Mouse (Mus musculus): ENCODE results near the gene Ptpn5. TPM values are rescaled to one million over a fixed set of nuclear protein-coding genes. Genes with fewer than 3 reads are reported as not detected.

Gene Ptpn5
- polyA plus RNA-seq, 1 experiment from 2014 or later = 2.5 TPM

DNA sequence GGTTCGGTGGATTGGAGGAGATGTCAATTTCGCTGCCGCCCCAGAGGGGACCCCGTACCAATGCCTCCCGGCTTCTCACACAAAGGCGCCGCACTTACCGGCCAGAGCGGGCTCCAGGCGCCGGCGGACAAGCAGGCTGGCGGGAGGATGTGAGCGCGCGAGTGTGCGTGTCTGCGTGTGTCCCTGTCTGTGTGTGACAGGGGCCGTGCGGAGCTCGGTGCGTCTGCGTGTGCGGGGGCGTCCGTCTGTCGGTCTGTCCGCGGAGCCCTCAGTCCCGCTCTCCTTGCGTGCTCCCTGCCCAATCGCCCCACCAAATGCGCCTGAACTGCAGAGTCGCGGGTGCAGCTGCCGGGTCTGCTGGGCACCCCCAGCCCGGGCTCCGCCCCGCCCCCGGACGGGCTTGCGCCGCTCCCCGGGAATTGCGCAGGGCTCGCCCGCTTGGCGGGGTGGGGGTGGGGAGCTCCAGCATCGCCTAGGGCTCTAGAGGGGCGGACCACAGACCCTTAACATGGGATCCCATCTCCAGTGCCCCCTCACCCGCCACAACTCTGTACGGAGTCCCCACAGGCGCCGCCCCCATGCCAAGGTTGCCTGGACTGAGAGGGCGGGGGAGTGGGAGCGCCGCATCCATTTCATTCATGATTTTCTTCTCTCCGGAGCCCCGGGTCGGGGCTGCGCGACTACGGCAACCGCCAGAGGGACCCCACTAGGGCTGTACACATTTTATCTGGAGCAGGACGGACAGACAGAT, 1.1 kb downstream of the Ptpn5 start:
- WGBS = under 1% methylated on average over 64 of the region's 65 CpGs
- Histone ChIP-seq H3K4me3 (ENCODE audit: low read depth, low read length) (peak overlapping the region; percentile 62), H3K27me3 (ENCODE audit: control insufficient read depth, insufficient read depth, low read length) (peaks cover 37% of the 10 kb centered on the region), H3K4me2 (ENCODE audit: low read depth, low read length) (peak overlapping the region; percentile 99), H3K27ac (replicated peaks; ENCODE audit: low read depth, low read length) (no peak overlapping the region), H3K36me3 (replicated peaks; ENCODE audit: control insufficient read depth, insufficient read depth, low read depth, low read length) (no peaks in the 10 kb centered on the region), H3K9me3 (replicated peaks; ENCODE audit: control insufficient read depth, low read length) (no peaks in the 10 kb centered on the region), H3K4me1 (ENCODE audit: control insufficient read depth, insufficient read depth, low read length) (no peaks in the 10 kb centered on the region; the same call in 1 of the 2 replicates), H3K9ac (replicated peaks; ENCODE audit: low read length) (peak overlapping the region; percentile 62)
- ATAC-seq (replicated peaks; ENCODE audit: insufficient number of reproducible peaks, low FRiP score, low TSS enrichment, low read depth) (peak; percentile 83), DNase-seq (ENCODE audit: low spot score) (peak; percentile 67)

- no peak overlapping the region for H3K27ac ChIP-seq (replicated peaks; ENCODE audit: low read depth, low read length)
- no peaks in the 10 kb centered on the region for H3K9me3 ChIP-seq (replicated peaks; ENCODE audit: control insufficient read depth, low read length)
- H3K36me3 ChIP-seq (replicated peaks; ENCODE audit: control insufficient read depth, insufficient read depth, low read depth, low read length) = no peaks in the 10 kb centered on the region
- peak overlapping the region; percentile 62 for H3K9ac ChIP-seq (replicated peaks; ENCODE audit: low read length)
- ATAC-seq (replicated peaks; ENCODE audit: insufficient number of reproducible peaks, low FRiP score, low TSS enrichment, low read depth) (peak; percentile 7; the same call in 1 of the 2 replicates), DNase-seq (ENCODE audit: low spot score) (no peak)
- H3K4me1 ChIP-seq (ENCODE audit: control insufficient read depth, insufficient read depth, low read length) = no peaks in the 10 kb centered on the region; the same call in 1 of the 2 replicates
- peak overlapping the region; percentile 99 for H3K4me2 ChIP-seq (ENCODE audit: low read depth, low read length)
- peak overlapping the region; percentile 62 for H3K4me3 ChIP-seq (ENCODE audit: low read depth, low read length)
- WGBS = 1% methylated on average over 15 of the region's 15 CpGs
- H3K27me3 ChIP-seq (ENCODE audit: control insufficient read depth, insufficient read depth, low read length) = peaks cover 37% of the 10 kb centered on the region
Measured at GRCm38 (mm10) chr7:47131840-47132179, 1.7 kb downstream of the Ptpn5 start.

DNA sequence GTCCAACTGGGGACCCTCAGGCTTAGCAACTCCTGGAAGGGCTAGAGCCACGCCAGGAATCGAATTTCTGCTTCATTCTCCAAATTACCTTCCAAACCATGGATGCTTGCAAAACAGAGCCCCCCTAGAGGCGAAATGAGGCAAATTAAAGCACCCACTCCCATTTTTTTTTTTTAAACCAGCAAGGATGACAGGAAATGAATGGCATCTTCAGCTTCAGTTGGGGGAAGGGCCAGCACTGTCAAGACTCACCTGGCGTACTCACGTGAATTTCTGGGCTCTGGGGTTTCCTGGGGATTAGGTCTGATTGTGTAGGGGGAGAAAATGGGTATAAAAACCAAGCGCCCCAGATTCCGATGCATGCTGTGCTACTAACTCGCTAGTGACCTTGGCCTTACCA, 2.2 kb downstream of the Ptpn5 start:
- H3K9ac ChIP-seq (replicated peaks; ENCODE audit: low read length) = no peak overlapping the region
- H3K27me3 ChIP-seq (ENCODE audit: control insufficient read depth, insufficient read depth, low read length) = peaks cover 37% of the 10 kb centered on the region
- DNase-seq (ENCODE audit: low spot score) (peak; percentile 2), ATAC-seq (replicated peaks; ENCODE audit: insufficient number of reproducible peaks, low FRiP score, low TSS enrichment, low read depth) (no peak)
- H3K4me3 ChIP-seq (ENCODE audit: low read depth, low read length) = no peak overlapping the region
- no peak overlapping the region for H3K4me2 ChIP-seq (ENCODE audit: low read depth, low read length)
- no peaks in the 10 kb centered on the region; the same call in 1 of the 2 replicates for H3K4me1 ChIP-seq (ENCODE audit: control insufficient read depth, insufficient read depth, low read length)
- H3K9me3 ChIP-seq (replicated peaks; ENCODE audit: control insufficient read depth, low read length) = no peaks in the 10 kb centered on the region
- no peak overlapping the region for H3K27ac ChIP-seq (replicated peaks; ENCODE audit: low read depth, low read length)
- H3K36me3 ChIP-seq (replicated peaks; ENCODE audit: control insufficient read depth, insufficient read depth, low read depth, low read length) = no peaks in the 10 kb centered on the region
- WGBS = 34% methylated on average over 8 of the region's 8 CpGs

GRCm38 (mm10) chr7:47122026-47122425, 11.5 kb downstream of the Ptpn5 start:
- no peak overlapping the region for H3K4me3 ChIP-seq (ENCODE audit: low read depth, low read length)
- H3K36me3 ChIP-seq (replicated peaks; ENCODE audit: control insufficient read depth, insufficient read depth, low read depth, low read length) = no peaks in the 10 kb centered on the region
- no peak overlapping the region for H3K4me2 ChIP-seq (ENCODE audit: low read depth, low read length)
- DNase-seq (ENCODE audit: low spot score) (no peak), ATAC-seq (replicated peaks; ENCODE audit: insufficient number of reproducible peaks, low FRiP score, low TSS enrichment, low read depth) (no peak)
- no peak overlapping the region for H3K27ac ChIP-seq (replicated peaks; ENCODE audit: low read depth, low read length)
- no peaks in the 10 kb centered on the region for H3K9me3 ChIP-seq (replicated peaks; ENCODE audit: control insufficient read depth, low read length)
- H3K9ac ChIP-seq (replicated peaks; ENCODE audit: low read length) = no peak overlapping the region
- WGBS = 96% methylated on average over 3 of the region's 3 CpGs
- no peaks in the 10 kb centered on the region for H3K27me3 ChIP-seq (ENCODE audit: control insufficient read depth, insufficient read depth, low read length)
- no peaks in the 10 kb centered on the region for H3K4me1 ChIP-seq (ENCODE audit: control insufficient read depth, insufficient read depth, low read length)

DNA sequence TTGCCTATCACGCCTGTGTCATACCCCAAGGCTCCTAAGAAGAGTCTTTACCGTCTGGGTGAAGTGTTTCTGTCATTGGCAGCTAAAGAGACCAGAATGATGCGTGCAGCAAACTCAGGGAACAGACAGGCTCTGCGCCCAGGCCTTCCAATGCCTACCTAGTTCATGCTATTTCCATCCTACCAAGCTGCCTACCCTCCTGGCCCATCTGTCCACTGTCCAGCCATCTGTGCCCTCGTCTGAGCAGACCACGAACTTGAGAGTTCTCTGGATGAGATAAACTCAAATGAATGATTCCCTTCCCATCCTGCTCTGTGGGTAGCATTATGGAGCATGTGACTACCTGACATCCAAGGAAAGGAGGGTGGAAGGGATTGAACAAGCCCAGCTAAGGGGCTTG, 16.8 kb downstream of the Ptpn5 start:
- Histone ChIP-seq H3K9me3 (replicated peaks; ENCODE audit: control insufficient read depth, low read length) (no peaks in the 10 kb centered on the region), H3K27me3 (ENCODE audit: control insufficient read depth, insufficient read depth, low read length) (no peaks in the 10 kb centered on the region), H3K4me3 (ENCODE audit: low read depth, low read length) (no peak overlapping the region), H3K4me2 (ENCODE audit: low read depth, low read length) (no peak overlapping the region), H3K27ac (replicated peaks; ENCODE audit: low read depth, low read length) (no peak overlapping the region), H3K36me3 (replicated peaks; ENCODE audit: control insufficient read depth, insufficient read depth, low read depth, low read length) (no peaks in the 10 kb centered on the region), H3K9ac (replicated peaks; ENCODE audit: low read length) (no peak overlapping the region), H3K4me1 (ENCODE audit: control insufficient read depth, insufficient read depth, low read length) (no peaks in the 10 kb centered on the region)
- ATAC-seq (replicated peaks; ENCODE audit: insufficient number of reproducible peaks, low FRiP score, low TSS enrichment, low read depth) (no peak), DNase-seq (ENCODE audit: low spot score) (no peak)
- WGBS = 77% methylated on average over 6 of the region's 6 CpGs

DNA sequence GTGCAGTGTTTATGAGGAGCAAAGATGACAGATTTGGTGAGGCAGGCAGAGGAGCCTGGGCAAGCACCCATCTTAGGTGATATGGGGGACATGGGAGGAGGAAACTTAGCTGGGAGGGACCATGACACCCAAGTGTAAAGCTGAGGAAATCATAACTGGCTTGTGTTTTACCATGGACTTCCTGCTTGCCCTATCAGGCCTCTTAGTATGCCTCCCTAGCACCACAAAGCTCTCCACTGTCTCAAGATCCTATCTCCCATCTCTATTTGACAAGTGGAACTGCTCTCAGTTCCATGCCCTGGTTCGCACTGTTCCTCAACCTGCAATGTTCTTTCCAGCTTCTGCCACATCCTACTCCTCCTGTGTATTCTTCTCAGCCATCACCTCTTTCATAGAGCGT, 18.0 kb downstream of the Ptpn5 start:
- 88% methylated on average over 2 of the region's 2 CpGs for WGBS
- H3K27me3 ChIP-seq (ENCODE audit: control insufficient read depth, insufficient read depth, low read length) = no peaks in the 10 kb centered on the region
- DNase-seq (ENCODE audit: low spot score) (no peak), ATAC-seq (replicated peaks; ENCODE audit: insufficient number of reproducible peaks, low FRiP score, low TSS enrichment, low read depth) (no peak)
- H3K4me3 ChIP-seq (ENCODE audit: low read depth, low read length) = no peak overlapping the region
- no peak overlapping the region for H3K27ac ChIP-seq (replicated peaks; ENCODE audit: low read depth, low read length)
- no peaks in the 10 kb centered on the region for H3K36me3 ChIP-seq (replicated peaks; ENCODE audit: control insufficient read depth, insufficient read depth, low read depth, low read length)
- no peak overlapping the region for H3K9ac ChIP-seq (replicated peaks; ENCODE audit: low read length)
- H3K9me3 ChIP-seq (replicated peaks; ENCODE audit: control insufficient read depth, low read length) = no peaks in the 10 kb centered on the region
- no peak overlapping the region for H3K4me2 ChIP-seq (ENCODE audit: low read depth, low read length)
- H3K4me1 ChIP-seq (ENCODE audit: control insufficient read depth, insufficient read depth, low read length) = no peaks in the 10 kb centered on the region

- Histone ChIP-seq H3K4me3 (ENCODE audit: low read depth, low read length) (no peak overlapping the region), H3K36me3 (replicated peaks; ENCODE audit: control insufficient read depth, insufficient read depth, low read depth, low read length) (no peaks in the 10 kb centered on the region), H3K9me3 (replicated peaks; ENCODE audit: control insufficient read depth, low read length) (no peaks in the 10 kb centered on the region), H3K9ac (replicated peaks; ENCODE audit: low read length) (no peak overlapping the region), H3K4me1 (ENCODE audit: control insufficient read depth, insufficient read depth, low read length) (no peaks in the 10 kb centered on the region), H3K27ac (replicated peaks; ENCODE audit: low read depth, low read length) (no peak overlapping the region), H3K27me3 (ENCODE audit: control insufficient read depth, insufficient read depth, low read length) (no peaks in the 10 kb centered on the region), H3K4me2 (ENCODE audit: low read depth, low read length) (no peak overlapping the region)
- DNase-seq (ENCODE audit: low spot score) (no peak), ATAC-seq (replicated peaks; ENCODE audit: insufficient number of reproducible peaks, low FRiP score, low TSS enrichment, low read depth) (no peak)
- WGBS = 88% methylated on average over 7 of the region's 7 CpGs
Measured at GRCm38 (mm10) chr7:47113383-47113782, 20.1 kb downstream of the Ptpn5 start.

- no peak overlapping the region for H3K4me3 ChIP-seq (ENCODE audit: low read depth, low read length)
- WGBS = 93% methylated on average over 5 of the region's 5 CpGs
- ATAC-seq (replicated peaks; ENCODE audit: insufficient number of reproducible peaks, low FRiP score, low TSS enrichment, low read depth) = no peak
Measured at GRCm38 (mm10) chr7:47112036-47112435, 21.4 kb downstream of the Ptpn5 start.

More at GRCm38 (mm10) chr7:47112036-47112435, 21.4 kb downstream of the Ptpn5 start:
- Histone ChIP-seq H3K9ac (replicated peaks; ENCODE audit: low read length) (no peak overlapping the region), H3K36me3 (replicated peaks; ENCODE audit: control insufficient read depth, insufficient read depth, low read depth, low read length) (no peaks in the 10 kb centered on the region), H3K27ac (replicated peaks; ENCODE audit: low read depth, low read length) (no peak overlapping the region), H3K9me3 (replicated peaks; ENCODE audit: control insufficient read depth, low read length) (no peaks in the 10 kb centered on the region), H3K27me3 (ENCODE audit: control insufficient read depth, insufficient read depth, low read length) (no peaks in the 10 kb centered on the region), H3K4me2 (ENCODE audit: low read depth, low read length) (no peak overlapping the region), H3K4me1 (ENCODE audit: control insufficient read depth, insufficient read depth, low read length) (no peaks in the 10 kb centered on the region)
- no peak for DNase-seq (ENCODE audit: low spot score)

Data from embryonic facial prominence, embryonic 11.5 days (tissue).